ENCODE assay signal across 8 mouse cellular contexts in genomic region chr11:88552987-88553386, GRCm38 (mm10).
DNase-seq lines count a peak whose midpoint lies in the region; ATAC-seq and TF ChIP-seq lines count a peak whose summit lies in the region.

No protein-coding gene starts in this region.

- H3K4me3 ChIP-seq in embryonic facial prominence, embryonic 13.5 days, result no peak overlapping the region
- H3K4me3 ChIP-seq in limb, embryonic 13.5 days, result no peak overlapping the region
- H3K4me3 ChIP-seq in midbrain, postnatal 0 days (ENCODE audit: low read depth, low read length), result no peak overlapping the region

- H3K36me3 ChIP-seq in embryonic facial prominence, embryonic 13.5 days, result no peaks in the 10 kb centered on the region
- H3K36me3 ChIP-seq in limb, embryonic 13.5 days, result no peaks in the 10 kb centered on the region
- H3K36me3 ChIP-seq in midbrain, postnatal 0 days (ENCODE audit: insufficient read depth, low read length), result no peaks in the 10 kb centered on the region
- no peaks in the 10 kb centered on the region for H3K36me3 ChIP-seq in splenic B cell, adult 2 months (ENCODE audit: control insufficient read depth, insufficient read depth, low read length, poor library complexity, severe bottlenecking)

- no peaks in the 10 kb centered on the region for H3K27me3 ChIP-seq in embryonic facial prominence, embryonic 13.5 days
- peaks cover 28% of the 10 kb centered on the region; the same call in 1 of the 2 replicates for H3K27me3 ChIP-seq in limb, embryonic 13.5 days
- no peaks in the 10 kb centered on the region for H3K27me3 ChIP-seq in midbrain, postnatal 0 days (ENCODE audit: insufficient read depth, low read length)
- no peaks in the 10 kb centered on the region for H3K27me3 ChIP-seq in splenic B cell, adult 2 months (ENCODE audit: control insufficient read depth, insufficient read depth, low read length, poor library complexity, severe bottlenecking)

- ATAC-seq in cerebellum, adult (ENCODE audit: insufficient number of reproducible peaks, low FRiP score, low TSS enrichment), result no peak
- no peak; the same call in 1 of the 2 replicates for ATAC-seq in embryonic facial prominence, embryonic 13.5 days (ENCODE audit: insufficient number of reproducible peaks, insufficient read depth, low FRiP score, low TSS enrichment, low read depth)
- no peak for ATAC-seq in limb, embryonic 13.5 days (ENCODE audit: low FRiP score, low read depth)
- no peak for ATAC-seq in midbrain, postnatal 0 days (ENCODE audit: low FRiP score)

- 28% methylated on average over 8 of the region's 8 CpGs for WGBS in embryonic facial prominence, embryonic 13.5 days
- 23% methylated on average over 8 of the region's 8 CpGs for WGBS in limb, embryonic 13.5 days
- WGBS in midbrain, postnatal 0 days, result 30% methylated on average over 8 of the region's 8 CpGs

- no peaks in the 10 kb centered on the region for H3K9me3 ChIP-seq in embryonic facial prominence, embryonic 13.5 days
- no peaks in the 10 kb centered on the region for H3K9me3 ChIP-seq in limb, embryonic 13.5 days
- no peaks in the 10 kb centered on the region for H3K9me3 ChIP-seq in midbrain, postnatal 0 days (ENCODE audit: low read length)

- TF ChIP-seq CTCF in midbrain, postnatal 0 days (IDR thresholded peaks at IDR 0.05), result peak; percentile 75

- no peak overlapping the region for H3K9ac ChIP-seq in embryonic facial prominence, embryonic 13.5 days
- no peak overlapping the region for H3K9ac ChIP-seq in limb, embryonic 13.5 days
- no peak overlapping the region for H3K9ac ChIP-seq in midbrain, postnatal 0 days (replicated peaks; ENCODE audit: low read length, poor library complexity, severe bottlenecking)

- peaks cover 96% of the 10 kb centered on the region for H3K4me1 ChIP-seq in embryonic facial prominence, embryonic 13.5 days
- H3K4me1 ChIP-seq in limb, embryonic 13.5 days, result peaks cover 96% of the 10 kb centered on the region
- peaks cover 7% of the 10 kb centered on the region for H3K4me1 ChIP-seq in midbrain, postnatal 0 days (ENCODE audit: insufficient read depth, low read length)

- no peak overlapping the region for H3K4me2 ChIP-seq in embryonic facial prominence, embryonic 13.5 days
- no peak overlapping the region for H3K4me2 ChIP-seq in limb, embryonic 13.5 days (replicated peaks)
- H3K4me2 ChIP-seq in midbrain, postnatal 0 days (ENCODE audit: low read depth, low read length, poor library complexity, severe bottlenecking), result no peak overlapping the region

- peak; percentile 73 for DNase-seq in cerebellum, adult 11 months
- DNase-seq in heart, adult 9 months (ENCODE audit: low spot score in 2 of 2), result peak; percentile 62 to 76
- DNase-seq in kidney, adult 9 months, result peak; percentile 83
- DNase-seq in midbrain, postnatal 0 days (ENCODE audit: low spot score), result peak; percentile 64
- DNase-seq in splenic B cell, adult 2 months (ENCODE audit: low read depth, low spot score), result peak; percentile 27

- H3K27ac ChIP-seq in embryonic facial prominence, embryonic 13.5 days, result peak overlapping the region; percentile 58; the same call in 1 of the 2 replicates
- H3K27ac ChIP-seq in limb, embryonic 13.5 days, result peak overlapping the region; percentile 33; the same call in 1 of the 2 replicates
- 0 out of 2 replicates have a peak overlapping the region, but pooled peaks have one; percentile 20 for H3K27ac ChIP-seq in midbrain, postnatal 0 days (ENCODE audit: low read depth, low read length)

Comparison
In these comparisons a context has a peak if more than half of its experiments do, and no peak if none do; other contexts are left out.
1. DNase-seq: peak in every context shown above with its lines; median percentile 83 in kidney, adult 9 months; 73 in cerebellum, adult 11 months; 69 in heart, adult 9 months; 64 in midbrain, postnatal 0 days; 27 in splenic B cell, adult 2 months.